Mouse (Mus musculus): ENCODE data around the gene Sh3bgrl. TPM values are rescaled to one million over a fixed set of nuclear protein-coding genes. Genes with fewer than 3 reads are reported as not detected.
A peak's percentile ranks its signal among the peaks of the same experiment; 100 is the strongest.

Sh3bgrl gene
- total RNA-seq, 2 experiments from 2014 or later = 122 to 132 TPM

- ATAC-seq (replicated peaks; ENCODE audit: poor library complexity, severe bottlenecking) = peak; percentile 86
Measured at GRCm38 (mm10) chrX:109228720-109229119, 133.6 kb downstream of the Sh3bgrl start.

- no peak for ATAC-seq (replicated peaks; ENCODE audit: poor library complexity, severe bottlenecking)
Measured at GRCm38 (mm10) chrX:109235383-109236036, 140.3 kb downstream of the Sh3bgrl start.

GRCm38 (mm10) chrX:109238163-109238562 is 143.0 kb downstream of the Sh3bgrl start:
- ATAC-seq (replicated peaks; ENCODE audit: poor library complexity, severe bottlenecking) = no peak

Other genes with a start within 250 kb of the Sh3bgrl start
- 71.6 and 105 TPM in 2 replicates for gene Hmgn5, start 82.0 kb upstream of the Sh3bgrl start, total RNA-seq (2014; fragmentation: Nextera tagmentation)
- gene Hmgn5, start 82.0 kb upstream of the Sh3bgrl start, total RNA-seq (2017) = 54.6 and 68.7 TPM in 2 replicates
- gene Gm6377, start 101.4 kb downstream of the Sh3bgrl start, total RNA-seq (2014; fragmentation: Nextera tagmentation) = 0.28 TPM in 1 of 2 replicates, not detected in the other
- 0.34 and 0.52 TPM in 2 replicates for gene Gm6377, start 101.4 kb downstream of the Sh3bgrl start, total RNA-seq (2017)